Mouse (Mus musculus): ENCODE measurements around the gene Coch. TPM values are rescaled to one million over a fixed set of nuclear protein-coding genes. Genes with fewer than 3 reads are reported as not detected.
"Not testable (repeated sequence)": the region's sequence is repeated elsewhere in the genome, so short reads cannot be mapped to it uniquely, and the experiment has no call there.

Coch gene
- total RNA-seq, 1 experiment from 2014 or later: not detected

GRCm38 (mm10) chr12:51633481-51633880, 40.3 kb downstream of the Coch start:
- ATAC-seq (replicated peaks; ENCODE audit: insufficient number of reproducible peaks, low FRiP score, low TSS enrichment, poor library complexity, severe bottlenecking): no peak

GRCm38 (mm10) chr12:51636260-51636659, 43.1 kb downstream of the Coch start:
- ATAC-seq (replicated peaks; ENCODE audit: insufficient number of reproducible peaks, low FRiP score, low TSS enrichment, poor library complexity, severe bottlenecking): no peak

GRCm38 (mm10) chr12:51636689-51637470, 43.7 kb downstream of the Coch start:
- ATAC-seq (replicated peaks; ENCODE audit: insufficient number of reproducible peaks, low FRiP score, low TSS enrichment, poor library complexity, severe bottlenecking): no peak

- ATAC-seq (replicated peaks; ENCODE audit: insufficient number of reproducible peaks, low FRiP score, low TSS enrichment, poor library complexity, severe bottlenecking): no peak
Measured at GRCm38 (mm10) chr12:51641871-51642270, 48.7 kb downstream of the Coch start.

- ATAC-seq (replicated peaks; ENCODE audit: insufficient number of reproducible peaks, low FRiP score, low TSS enrichment, poor library complexity, severe bottlenecking): not testable (repeated sequence)
Measured at GRCm38 (mm10) chr12:51649401-51649800, 56.3 kb downstream of the Coch start.

Other genes starting within 250 kb of the Coch start
- 3.7 to 26.0 TPM (median 16.9 TPM) in 3 replicates for gene G2e3, start 245.3 kb upstream of the Coch start, total RNA-seq (2017)
- gene Scfd1, start 215.8 kb upstream of the Coch start, total RNA-seq (2017): 118 to 131 TPM (median 124 TPM) in 3 replicates
- 23.3 to 39.5 TPM (median 38.4 TPM) in 3 replicates for gene Ap4s1, start 97.7 kb downstream of the Coch start, total RNA-seq (2017)
- 96.7 to 110 TPM (median 107 TPM) in 3 replicates for gene Strn3, start 98.6 kb downstream of the Coch start, total RNA-seq (2017)
- 179 to 243 TPM (median 180 TPM) in 3 replicates for gene Hectd1, start 236.2 kb downstream of the Coch start, total RNA-seq (2017)